Mouse (Mus musculus) liver, postnatal 0 days (tissue): ENCODE measurements around the gene Acss1. TPM values are rescaled to one million over a fixed set of nuclear protein-coding genes. Genes with fewer than 3 reads are reported as not detected.

Experiments used
- ATAC-seq: fragments of 200-750 bp; cut with Nextera tagmentation; 2 replicates; pipeline ENCODE4 v1.8.0; 2017; ENCODE audit warnings: mild to moderate bottlenecking, moderate library complexity
- DNase-seq: peaks from one replicate; pipeline ENCODE4 v3.0.0-alpha.2; 2016
- H3K27ac ChIP-seq: fragments of 300-500 bp; sonication (generic); 2 replicates; pipeline ENCODE4 v1.5.1; 2014; ENCODE audit warnings: antibody characterized with exemption, moderate library complexity, mild to moderate bottlenecking, low read depth
- H3K27me3 ChIP-seq: fragments of 300-500 bp; sonication (generic); 2 replicates; pipeline ENCODE4 v1.6.1; 2014; ENCODE audit warnings: low read length, control low read depth, mixed read lengths; ENCODE audit not compliant: insufficient read depth
- H3K36me3 ChIP-seq: fragments of 300-500 bp; sonication (generic); replicated peaks from 2 replicates; pipeline ENCODE4 v1.6.1; 2014; ENCODE audit warnings: mild to moderate bottlenecking, control low read depth, low read length, moderate library complexity, mixed read lengths; ENCODE audit not compliant: insufficient read depth
- H3K4me1 ChIP-seq: fragments of 300-500 bp; sonication (generic); 2 replicates; pipeline ENCODE4 v1.6.1; 2014; ENCODE audit warnings: antibody characterized with exemption, mild to moderate bottlenecking, control low read depth; ENCODE audit not compliant: insufficient read depth
- H3K4me2 ChIP-seq: fragments of 300-500 bp; sonication (generic); 2 replicates; pipeline ENCODE4 v1.6.1; 2014; ENCODE audit warnings: low read depth, mild to moderate bottlenecking, low read length, moderate library complexity, mixed read lengths
- H3K4me3 ChIP-seq: fragments of 300-500 bp; sonication (generic); 2 replicates; pipeline ENCODE4 v1.5.1; 2014; ENCODE audit warnings: low read depth, low read length
- H3K9ac ChIP-seq: fragments of 300-500 bp; sonication (generic); replicated peaks from 2 replicates; pipeline ENCODE4 v1.6.1; 2014; ENCODE audit warnings: mild to moderate bottlenecking, moderate library complexity
- H3K9me3 ChIP-seq: fragments of 300-500 bp; sonication (generic); 2 replicates; pipeline ENCODE4 v1.6.1; 2016; ENCODE audit warnings: mild to moderate bottlenecking, control low read depth, low read length, mixed read lengths
- CTCF ChIP-seq: sonication (generic); IDR thresholded peaks from 2 replicates; pipeline ENCODE4 v1.5.1; 2016; ENCODE audit warnings: antibody characterized with exemption, low read depth
- EP300 ChIP-seq: IDR thresholded peaks from 2 replicates; pipeline ENCODE4 v1.6.1; 2016; ENCODE audit warnings: antibody characterized with exemption, low read depth, mild to moderate bottlenecking
- WGBS: fragments of 180-500 bp; shearing (Covaris S2); extraction: QIAGEN DNeasy Blood & Tissue Kit; methylation state at CpG from one replicate; pipeline ENCODE4 v1.1.7; 2014; ENCODE audit not compliant: insufficient replicate concordance; 5-methylcytosine and 5-hydroxymethylcytosine counted together
- polyA plus RNA-seq: library from polyadenylated mRNA; unstranded; fragments of >200 nt; fragmentation: Nextera tagmentation; extraction: Ambion mirVana; gene quantifications from 2 replicates; pipeline ENCODE4 v1.2.1, GENCODE M21; 2015

Gene Acss1
- polyA plus RNA-seq, 1 experiment from 2014 or later = 16.7 TPM

DNA sequence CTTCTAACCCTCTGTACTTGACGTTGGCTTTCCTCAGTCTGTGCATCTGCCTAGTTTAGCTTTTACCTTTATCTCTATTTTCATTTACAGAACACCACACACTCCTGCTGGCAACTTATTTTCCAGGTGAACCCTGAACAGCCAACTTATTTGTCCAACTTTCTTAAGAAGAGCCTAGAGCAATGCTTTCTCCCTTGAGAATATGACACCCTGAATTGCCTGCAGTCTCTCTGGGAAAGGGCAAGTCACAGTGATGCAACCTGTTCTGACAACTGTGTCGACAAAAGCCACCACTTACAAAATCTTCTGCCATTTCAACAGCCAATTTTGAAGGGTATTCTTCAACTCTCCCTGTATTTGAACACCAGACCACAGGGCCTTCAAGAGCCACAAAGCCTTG, 63.5 kb downstream of the Acss1 start:
- 59% methylated on average over 2 of the region's 2 CpGs for WGBS
- H3K4me3 ChIP-seq = no peak overlapping the region
- H3K9me3 ChIP-seq = no peaks in the 10 kb centered on the region
- no peaks in the 10 kb centered on the region for H3K36me3 ChIP-seq
- no peak for ATAC-seq
- no peak for TF ChIP-seq CTCF
- no peak for TF ChIP-seq EP300
- H3K27me3 ChIP-seq = no peaks in the 10 kb centered on the region
- no peak for DNase-seq
- H3K4me2 ChIP-seq = no peak overlapping the region
- H3K9ac ChIP-seq = no peak overlapping the region
- H3K4me1 ChIP-seq = peaks cover 12% of the 10 kb centered on the region
- H3K27ac ChIP-seq = no peak overlapping the region

DNA sequence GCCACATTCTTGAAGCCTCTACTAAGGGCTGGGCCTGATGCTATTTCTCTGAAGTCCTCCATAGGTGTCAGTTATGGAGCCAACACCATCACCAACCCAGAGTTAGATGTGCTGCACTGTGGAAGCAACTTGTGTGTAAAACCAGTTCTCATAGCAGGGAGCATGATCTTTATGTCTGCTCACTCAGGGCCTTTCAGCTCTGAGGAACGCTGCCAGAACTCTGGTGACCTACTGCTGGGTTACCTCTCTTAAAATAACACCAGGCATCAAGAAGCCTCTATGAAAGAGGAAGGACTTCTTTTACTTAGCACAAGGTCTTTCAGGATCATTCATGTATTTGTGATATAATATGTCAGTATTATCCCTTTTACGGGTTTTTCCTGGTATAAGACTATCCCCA, 66.1 kb downstream of the Acss1 start:
- WGBS = 79% methylated on average over 2 of the region's 2 CpGs
- Histone ChIP-seq H3K4me1 (peaks cover 2% of the 10 kb centered on the region), H3K27ac (no peak overlapping the region), H3K9ac (no peak overlapping the region), H3K4me3 (no peak overlapping the region), H3K9me3 (no peaks in the 10 kb centered on the region), H3K4me2 (no peak overlapping the region), H3K36me3 (peaks cover 3% of the 10 kb centered on the region; the same call in 1 of the 2 replicates), H3K27me3 (no peaks in the 10 kb centered on the region)
- DNase-seq (no peak), ATAC-seq (no peak)
- TF ChIP-seq EP300 (no peak), CTCF (no peak)

DNA sequence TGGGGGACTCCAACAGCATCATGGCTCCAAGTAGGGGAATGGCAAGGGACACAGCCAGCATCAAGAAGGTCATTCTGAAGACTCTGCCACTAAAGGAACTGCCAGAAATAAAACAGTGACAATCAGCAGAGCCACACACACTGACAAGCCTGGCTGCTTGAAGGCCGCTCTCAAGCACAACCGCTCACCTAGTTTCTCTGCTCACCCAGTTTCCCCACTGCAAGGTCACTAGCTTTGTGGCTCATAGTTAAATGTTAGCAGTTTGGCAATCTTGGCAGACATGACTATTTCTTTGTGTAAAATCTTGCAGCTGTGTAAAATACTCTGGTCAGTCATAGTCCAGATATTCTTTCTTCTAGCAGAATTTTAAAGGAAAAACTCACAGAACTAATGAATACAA, 68.0 kb downstream of the Acss1 start:
- no peak overlapping the region for H3K27ac ChIP-seq
- no peak overlapping the region for H3K4me3 ChIP-seq
- 76% methylated on average over 2 of the region's 2 CpGs for WGBS
- H3K4me2 ChIP-seq = no peak overlapping the region
- ATAC-seq (no peak), DNase-seq (no peak)
- no peak overlapping the region for H3K9ac ChIP-seq
- peaks cover 12% of the 10 kb centered on the region for H3K36me3 ChIP-seq
- H3K9me3 ChIP-seq = no peaks in the 10 kb centered on the region
- no peak for TF ChIP-seq EP300
- TF ChIP-seq CTCF = no peak
- no peaks in the 10 kb centered on the region for H3K27me3 ChIP-seq
- H3K4me1 ChIP-seq = no peaks in the 10 kb centered on the region

DNA sequence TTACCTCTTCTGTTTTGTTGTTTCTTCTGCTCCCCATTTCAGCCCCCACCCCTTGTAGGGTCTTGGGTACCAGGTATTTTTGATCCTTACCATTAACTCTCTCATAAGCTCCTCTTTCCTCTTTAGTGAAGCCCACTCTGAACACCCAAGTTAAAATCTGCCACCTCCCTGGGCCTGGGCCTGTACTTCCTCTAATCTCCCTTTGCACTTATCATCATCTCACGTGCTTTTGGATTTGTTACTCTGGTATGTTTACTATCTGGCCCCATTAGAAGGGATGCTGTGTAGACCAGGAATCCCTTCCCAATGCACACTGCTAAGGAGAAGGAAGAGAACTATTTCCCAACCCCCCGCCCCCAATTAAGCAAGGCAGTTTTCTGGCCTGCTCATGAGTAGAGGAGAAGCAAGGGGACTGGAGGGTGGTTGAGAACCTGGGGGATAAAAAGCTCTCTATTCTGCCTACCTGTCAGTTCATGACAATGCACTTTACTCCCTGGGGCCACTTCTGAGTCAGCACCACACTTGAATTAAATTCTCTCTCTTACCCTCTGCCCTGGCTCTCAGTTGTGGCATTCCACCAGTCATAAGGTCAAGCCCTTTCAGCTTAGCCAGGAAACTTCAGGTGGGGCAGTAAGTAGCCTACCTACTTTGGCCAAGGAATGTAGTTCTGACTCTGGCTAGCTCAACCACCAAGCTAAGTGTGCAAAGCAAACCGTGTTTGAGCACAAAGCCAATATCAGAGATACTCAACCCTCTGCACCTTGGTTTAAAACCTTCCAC, 72.7 kb downstream of the Acss1 start:
- H3K4me2 ChIP-seq = no peak overlapping the region
- no peak overlapping the region for H3K4me3 ChIP-seq
- H3K27ac ChIP-seq = no peak overlapping the region
- H3K36me3 ChIP-seq = peaks cover 23% of the 10 kb centered on the region
- no peak for DNase-seq
- 83% methylated on average over 3 of the region's 3 CpGs for WGBS
- ATAC-seq = no peak
- H3K27me3 ChIP-seq = no peaks in the 10 kb centered on the region
- TF ChIP-seq EP300 (no peak), CTCF (no peak)
- H3K9me3 ChIP-seq = no peaks in the 10 kb centered on the region
- H3K4me1 ChIP-seq = no peaks in the 10 kb centered on the region
- H3K9ac ChIP-seq = no peak overlapping the region

DNA sequence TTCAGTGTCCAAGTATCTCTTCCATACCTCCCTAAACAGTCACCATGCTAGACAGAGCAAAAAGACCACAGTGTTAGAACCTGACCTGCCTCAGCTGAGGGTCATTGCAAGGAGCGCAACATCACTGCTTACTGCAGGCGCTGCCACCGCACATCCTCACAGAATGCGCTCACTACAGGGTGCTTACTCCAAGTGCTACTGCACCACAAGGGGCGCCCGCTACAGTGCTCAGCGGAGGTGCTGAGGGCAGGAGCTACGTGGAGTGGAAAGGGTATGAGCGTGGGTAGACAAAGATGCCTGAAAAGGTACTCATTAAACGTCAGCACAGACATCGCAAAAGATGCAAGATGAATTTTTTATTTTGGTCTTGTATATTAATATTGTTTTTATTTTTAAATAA, 79.2 kb downstream of the Acss1 start:
- no peaks in the 10 kb centered on the region for H3K27me3 ChIP-seq
- no peak overlapping the region for H3K9ac ChIP-seq
- no peaks in the 10 kb centered on the region for H3K4me1 ChIP-seq
- no peak for DNase-seq
- H3K4me3 ChIP-seq = no peak overlapping the region
- ATAC-seq = no peak
- H3K27ac ChIP-seq = no peak overlapping the region
- H3K36me3 ChIP-seq = peaks cover 51% of the 10 kb centered on the region
- TF ChIP-seq CTCF = no peak
- TF ChIP-seq EP300 = no peak
- 86% methylated on average over 11 of the region's 11 CpGs for WGBS
- H3K9me3 ChIP-seq = no peaks in the 10 kb centered on the region
- H3K4me2 ChIP-seq = no peak overlapping the region

DNA sequence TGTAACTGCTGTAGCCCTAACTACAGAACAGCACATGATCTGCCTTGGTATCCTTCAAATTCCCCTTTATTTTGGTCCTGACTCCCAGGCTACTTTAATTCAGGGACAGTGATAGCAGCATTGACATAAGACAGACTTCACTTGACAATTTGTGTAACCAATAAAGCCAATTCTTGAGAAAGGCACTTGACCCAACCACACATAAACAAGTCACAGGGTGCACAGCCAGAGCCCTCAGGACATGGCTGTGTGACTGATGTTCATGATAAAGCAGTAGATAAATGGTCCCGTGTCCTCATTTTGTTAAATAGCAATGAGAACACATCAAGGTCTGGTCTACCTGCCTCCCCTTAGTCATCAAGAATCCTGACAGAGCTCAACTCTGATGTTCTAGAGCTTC, 88.7 kb downstream of the Acss1 start:
- Histone ChIP-seq H3K4me2 (no peak overlapping the region), H3K9me3 (no peaks in the 10 kb centered on the region), H3K4me1 (no peaks in the 10 kb centered on the region), H3K27ac (no peak overlapping the region), H3K9ac (no peak overlapping the region), H3K36me3 (peaks cover 21% of the 10 kb centered on the region), H3K4me3 (no peak overlapping the region), H3K27me3 (no peaks in the 10 kb centered on the region)
- no peak for DNase-seq
- TF ChIP-seq EP300 = no peak
- TF ChIP-seq CTCF = no peak
- 54% methylated on average over 1 of the region's 1 CpGs for WGBS
- ATAC-seq = no peak
